Mouse (Mus musculus) gastrocnemius, adult 2 months (tissue): ENCODE results near the gene Anapc4. TPM values are rescaled to one million over a fixed set of nuclear protein-coding genes. Genes with fewer than 3 reads are reported as not detected.

Source experiments
- DNase-seq: peaks from one replicate; pipeline ENCODE4 v3.0.0; 2022
- H3K27ac ChIP-seq: fragments of 200-600 bp; 2 replicates; pipeline ENCODE4 v1.8.1; 2022; ENCODE audit warnings: mild to moderate bottlenecking
- H3K4me3 ChIP-seq: fragments of 200-600 bp; 2 replicates; pipeline ENCODE4 v1.8.1; 2022; ENCODE audit warnings: mild to moderate bottlenecking, moderate library complexity
- CTCF ChIP-seq: fragments of 200-600 bp; IDR thresholded peaks from 2 replicates; pipeline ENCODE4 v1.8.1; 2022; ENCODE audit warnings: antibody characterized with exemption, mild to moderate bottlenecking, moderate library complexity
- intact Hi-C: fragments of 180-260 bp; cut with DNase I; formaldehyde crosslinking; loops from one replicate; pipeline ENCODE4 v1.15.1; 2025
- total RNA-seq, 2 experiments: library from RNA; stranded (reverse); gene quantifications; 2 replicates each; pipeline ENCODE4 v1.2.3; 2021

Gene Anapc4
- total RNA-seq, 2 experiments from 2014 or later = 35.1 to 37.4 TPM

- DNase-seq = peak; percentile 50
- Histone ChIP-seq H3K27ac (no peak overlapping the region), H3K4me3 (no peak overlapping the region)
- intact Hi-C loops = loop anchor here (10.0 kb wide), 1 partner anchor 304 kb away; no protein-coding TSS in a partner anchor
- TF ChIP-seq CTCF = no peak
Observed at GRCm38 (mm10) chr5:52818676-52819075, 15.1 kb upstream of the Anapc4 start.

GRCm38 (mm10) chr5:52821691-52822090 lies 12.1 kb upstream of the Anapc4 start:
- peak; percentile 31 for DNase-seq
- intact Hi-C loops = no loop called here
- TF ChIP-seq CTCF = peak; percentile 78
- Histone ChIP-seq H3K27ac (no peak overlapping the region; the same call in 1 of the 2 replicates), H3K4me3 (no peak overlapping the region)

- TF ChIP-seq CTCF = no peak
- intact Hi-C loops = no loop called here
Observed at GRCm38 (mm10) chr5:52827923-52828322, 5.9 kb upstream of the Anapc4 start.

GRCm38 (mm10) chr5:52833005-52833404 lies 807 bp upstream of the Anapc4 start:
- TF ChIP-seq CTCF = no peak
- DNase-seq = no peak
- intact Hi-C loops = loop anchor here (2.0 to 5.0 kb wide), 2 partner anchors 48 to 166 kb away; partner anchors contain the start of gene Sepsecs
- Histone ChIP-seq H3K4me3 (peak overlapping the region; percentile 74), H3K27ac (peak overlapping the region; percentile 96)

More at GRCm38 (mm10) chr5:52827923-52828322, 5.9 kb upstream of the Anapc4 start:
- H3K4me3 ChIP-seq = no peak overlapping the region
- no peak overlapping the region for H3K27ac ChIP-seq
- DNase-seq = no peak

GRCm38 (mm10) chr5:52834386-52834785 lies 574 bp downstream of the Anapc4 start:
- no peak for TF ChIP-seq CTCF
- DNase-seq = no peak
- intact Hi-C loops = loop anchor here (5.0 kb wide), 1 partner anchor 167 kb away; the partner anchor contains the start of gene Sepsecs
- peak overlapping the region; percentile 74 for H3K4me3 ChIP-seq
- H3K27ac ChIP-seq = peak overlapping the region; percentile 96

GRCm38 (mm10) chr5:52844319-52844718 lies 10.5 kb downstream of the Anapc4 start:
- no peak for DNase-seq
- intact Hi-C loops = no loop called here
- TF ChIP-seq CTCF = no peak
- Histone ChIP-seq H3K27ac (no peak overlapping the region), H3K4me3 (no peak overlapping the region)

- no peak overlapping the region for H3K27ac ChIP-seq
- DNase-seq = no peak
- intact Hi-C loops = no loop called here
- TF ChIP-seq CTCF = no peak
- H3K4me3 ChIP-seq = no peak overlapping the region
Observed at GRCm38 (mm10) chr5:52855727-52856126, 21.9 kb downstream of the Anapc4 start.

- Histone ChIP-seq H3K27ac (no peak overlapping the region), H3K4me3 (no peak overlapping the region)
- intact Hi-C loops = no loop called here
- TF ChIP-seq CTCF = no peak
- DNase-seq = no peak
Observed at GRCm38 (mm10) chr5:52864446-52864845, 30.6 kb downstream of the Anapc4 start.

GRCm38 (mm10) chr5:52865825-52866224 lies 32.0 kb downstream of the Anapc4 start:
- intact Hi-C loops = no loop called here
- no peak overlapping the region for H3K4me3 ChIP-seq
- TF ChIP-seq CTCF = no peak
- DNase-seq = peak; percentile 57
- no peak overlapping the region; the same call in 1 of the 2 replicates for H3K27ac ChIP-seq

GRCm38 (mm10) chr5:52866361-52867155 lies 32.7 kb downstream of the Anapc4 start:
- intact Hi-C loops = no loop called here
- Histone ChIP-seq H3K27ac (no peak overlapping the region; the same call in 1 of the 2 replicates), H3K4me3 (no peak overlapping the region)
- no peak for DNase-seq
- TF ChIP-seq CTCF = no peak

GRCm38 (mm10) chr5:52868918-52869703 lies 35.3 kb downstream of the Anapc4 start:
- no peak for TF ChIP-seq CTCF
- Histone ChIP-seq H3K4me3 (no peak overlapping the region), H3K27ac (no peak overlapping the region)
- intact Hi-C loops = no loop called here
- DNase-seq = no peak

GRCm38 (mm10) chr5:52871461-52871860 lies 37.6 kb downstream of the Anapc4 start:
- TF ChIP-seq CTCF = no peak
- Histone ChIP-seq H3K4me3 (no peak overlapping the region), H3K27ac (no peak overlapping the region)
- intact Hi-C loops = no loop called here
- no peak for DNase-seq

- intact Hi-C loops = no loop called here
- DNase-seq = no peak
- H3K27ac ChIP-seq = no peak overlapping the region
- H3K4me3 ChIP-seq = no peak overlapping the region
- no peak for TF ChIP-seq CTCF
Observed at GRCm38 (mm10) chr5:52871986-52872385, 38.2 kb downstream of the Anapc4 start.
